Mouse (Mus musculus): ENCODE measurements around the gene Tcf3.

DNA sequence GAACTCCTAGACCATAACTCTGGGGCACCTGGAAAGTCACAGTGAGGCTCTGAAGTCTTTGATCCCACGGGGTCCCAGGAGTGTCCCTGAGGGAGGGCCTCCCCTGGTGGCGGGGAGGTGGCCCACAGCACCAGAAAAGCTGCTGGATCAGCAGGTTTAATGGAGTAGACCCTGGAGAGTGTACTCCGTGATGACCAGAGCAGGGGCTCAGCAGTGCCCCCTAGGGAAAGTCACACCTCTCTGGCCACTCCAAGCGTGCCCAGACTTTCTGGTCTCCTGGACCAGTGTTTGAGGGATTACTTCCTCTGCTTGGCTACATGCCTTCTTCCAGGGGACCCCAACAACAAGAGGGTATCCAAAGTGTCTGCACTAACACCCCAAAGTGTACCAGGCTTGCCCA lies 50.0 kb downstream of the Tcf3 start:
- TF ChIP-seq RAD21 (IDR thresholded peaks at IDR 0.05; ENCODE audit: low read depth, low read length), result no peak
- TF ChIP-seq HCFC1 (IDR thresholded peaks at IDR 0.05; ENCODE audit: low read depth, low read length), result no peak
- no peak for TF ChIP-seq RCOR1 (conservative IDR thresholded peaks at IDR 0.05; ENCODE audit: low read depth, low read length)
- no peak for TF ChIP-seq USF1 (IDR thresholded peaks at IDR 0.05; ENCODE audit: low read depth, low read length)
- peak in 1 of 2 experiments; percentile 30; a peak in 2 of 4 replicates for TF ChIP-seq CTCF (conservative IDR thresholded peaks at IDR 0.05 in 1 of 2, IDR thresholded peaks at IDR 0.05 in 1 of 2; ENCODE audit: low read depth in 2 of 2, low read length in 2 of 2)
- no peak for TF ChIP-seq POLR2A (IDR thresholded peaks at IDR 0.05; ENCODE audit: low read depth, low read length)
- TF ChIP-seq ZKSCAN1 (IDR thresholded peaks at IDR 0.05; ENCODE audit: borderline replicate concordance, low read depth, low read length), result no peak
- no peak for TF ChIP-seq MEF2A (IDR thresholded peaks at IDR 0.05; ENCODE audit: borderline replicate concordance, low read depth, low read length)
- no peak for TF ChIP-seq ZMIZ1 (IDR thresholded peaks at IDR 0.05; ENCODE audit: low read depth, low read length)
- TF ChIP-seq CHD1 (IDR thresholded peaks at IDR 0.05; ENCODE audit: low read depth, low read length), result no peak
- TF ChIP-seq NRF1 (IDR thresholded peaks at IDR 0.05; ENCODE audit: low read depth, low read length), result no peak

All from CH12.LX (cell line).